Mouse (Mus musculus): Measurements from ENCODE around the gene Ftl1. TPM values are rescaled to one million over a fixed set of nuclear protein-coding genes. Genes with fewer than 3 reads are reported as not detected.

The Ftl1 gene
- total RNA-seq, 1 experiment from 2014 or later = 650 TPM

DNA sequence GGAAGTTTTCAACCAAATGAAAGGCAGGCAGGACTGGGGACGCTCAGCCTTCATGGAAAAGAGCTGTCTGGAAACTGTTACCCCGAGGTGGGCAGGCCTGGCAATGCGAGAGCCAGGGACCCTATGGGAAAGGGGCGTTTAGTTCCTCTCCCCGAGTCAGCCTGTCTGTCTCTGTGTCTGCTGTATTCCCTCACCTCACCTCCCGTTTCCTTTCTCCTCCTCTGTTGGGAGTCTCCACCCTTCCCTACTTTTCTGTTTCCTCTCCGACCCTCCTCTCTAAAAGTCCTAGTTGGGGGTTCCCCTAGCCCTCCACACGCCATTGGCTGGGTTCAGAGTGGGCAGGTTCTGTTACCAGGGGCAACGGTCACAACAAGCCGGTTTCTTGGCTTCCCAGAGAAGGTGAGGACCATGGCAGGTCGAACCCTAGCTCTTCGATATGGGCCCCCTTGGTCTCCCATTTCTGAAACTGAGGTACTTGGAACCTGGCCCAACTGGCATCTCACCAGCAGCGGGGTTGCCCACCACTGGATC lies 41.7 kb downstream of the Ftl1 start:
- ATAC-seq (replicated peaks; ENCODE audit: low read depth, poor library complexity, severe bottlenecking) = no peak

DNA sequence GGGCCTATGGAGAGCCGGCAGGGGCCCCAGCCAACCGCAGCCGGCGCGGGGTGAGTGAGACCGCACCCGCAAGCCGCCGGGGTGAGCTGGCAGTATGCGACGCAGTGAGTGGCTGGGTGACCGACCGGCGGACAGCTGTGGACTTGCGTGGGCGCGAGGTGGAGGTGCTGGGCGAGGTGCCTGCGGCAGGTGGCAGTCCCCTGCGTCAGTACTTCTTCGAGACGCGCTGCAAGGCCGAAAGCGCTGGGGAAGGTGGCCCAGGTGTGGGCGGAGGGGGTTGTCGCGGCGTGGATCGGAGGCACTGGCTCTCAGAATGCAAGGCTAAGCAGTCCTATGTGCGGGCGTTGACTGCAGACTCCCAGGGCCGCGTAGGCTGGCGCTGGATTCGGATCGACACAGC lies 44.0 kb downstream of the Ftl1 start:
- ATAC-seq (replicated peaks; ENCODE audit: low read depth, poor library complexity, severe bottlenecking) = peak; percentile 43

DNA sequence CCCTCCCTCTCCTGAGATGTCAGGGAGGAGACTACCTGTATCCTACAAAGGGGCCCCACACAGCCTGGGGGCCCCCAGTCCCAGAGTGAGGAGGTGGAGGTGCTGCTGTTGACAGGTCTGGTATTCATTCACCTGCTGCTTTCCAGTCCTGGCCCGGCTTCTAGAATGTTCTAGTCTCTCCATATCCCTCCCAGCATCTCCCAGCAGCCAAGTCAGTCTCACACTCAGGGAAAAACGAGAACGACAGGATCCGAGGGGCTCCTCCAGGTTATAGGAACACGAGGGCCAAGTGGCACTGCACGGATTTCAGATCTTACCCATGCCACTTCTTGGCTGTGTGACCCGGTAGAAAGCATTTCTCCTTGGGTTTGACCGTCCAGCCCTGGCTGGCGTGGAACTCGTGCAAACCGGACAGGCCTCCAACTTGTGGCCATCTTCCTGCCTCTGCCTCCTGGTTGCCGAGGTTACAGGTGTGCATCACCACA lies 44.9 kb downstream of the Ftl1 start:
- ATAC-seq (replicated peaks; ENCODE audit: low read depth, poor library complexity, severe bottlenecking) = no peak

DNA sequence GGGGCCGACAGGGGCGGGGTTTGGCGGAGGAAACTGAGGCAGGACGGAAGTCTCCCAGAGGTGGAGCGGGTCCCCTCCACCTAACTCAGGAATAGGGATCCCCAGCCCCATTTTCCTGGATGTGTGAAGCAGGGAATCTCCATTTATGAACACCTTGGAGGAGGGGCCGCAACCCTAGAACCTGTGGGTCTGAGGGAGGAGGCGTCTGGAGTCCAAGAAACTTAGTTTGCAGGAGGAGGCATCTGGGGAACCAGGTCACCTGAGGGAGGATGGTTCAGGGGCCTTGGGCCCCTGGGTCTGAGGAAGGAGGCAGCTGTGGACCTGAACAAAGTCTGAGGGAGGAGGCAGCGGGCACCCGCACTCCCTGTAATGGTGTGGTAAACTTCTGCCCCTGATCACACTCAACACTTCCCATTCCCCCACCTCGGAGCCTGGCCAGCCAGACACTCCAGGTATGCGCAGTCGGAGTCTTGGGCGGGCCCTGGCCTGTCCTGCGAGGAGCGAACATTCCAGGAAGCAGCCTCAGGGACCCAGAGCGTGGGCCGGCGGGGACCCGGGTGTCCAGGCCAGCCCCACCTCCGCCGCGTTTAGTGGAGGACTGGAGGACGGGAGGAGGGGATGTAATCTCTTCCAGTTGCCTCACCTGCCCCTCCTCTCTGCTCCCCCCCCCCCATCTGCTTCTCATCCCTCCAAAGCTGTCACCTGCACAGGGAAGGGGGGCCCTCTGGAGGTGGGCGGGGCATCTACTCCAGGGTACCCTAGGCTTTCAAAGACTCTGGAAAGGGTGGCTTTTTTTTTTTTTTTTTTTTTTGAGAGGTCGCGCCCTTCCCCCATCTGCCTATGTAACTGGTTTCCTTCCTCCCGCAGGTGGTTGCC lies 45.6 kb downstream of the Ftl1 start:
- 0 out of 2 replicates have a peak, but pooled peaks have one; percentile 12 for ATAC-seq (replicated peaks; ENCODE audit: low read depth, poor library complexity, severe bottlenecking)

DNA sequence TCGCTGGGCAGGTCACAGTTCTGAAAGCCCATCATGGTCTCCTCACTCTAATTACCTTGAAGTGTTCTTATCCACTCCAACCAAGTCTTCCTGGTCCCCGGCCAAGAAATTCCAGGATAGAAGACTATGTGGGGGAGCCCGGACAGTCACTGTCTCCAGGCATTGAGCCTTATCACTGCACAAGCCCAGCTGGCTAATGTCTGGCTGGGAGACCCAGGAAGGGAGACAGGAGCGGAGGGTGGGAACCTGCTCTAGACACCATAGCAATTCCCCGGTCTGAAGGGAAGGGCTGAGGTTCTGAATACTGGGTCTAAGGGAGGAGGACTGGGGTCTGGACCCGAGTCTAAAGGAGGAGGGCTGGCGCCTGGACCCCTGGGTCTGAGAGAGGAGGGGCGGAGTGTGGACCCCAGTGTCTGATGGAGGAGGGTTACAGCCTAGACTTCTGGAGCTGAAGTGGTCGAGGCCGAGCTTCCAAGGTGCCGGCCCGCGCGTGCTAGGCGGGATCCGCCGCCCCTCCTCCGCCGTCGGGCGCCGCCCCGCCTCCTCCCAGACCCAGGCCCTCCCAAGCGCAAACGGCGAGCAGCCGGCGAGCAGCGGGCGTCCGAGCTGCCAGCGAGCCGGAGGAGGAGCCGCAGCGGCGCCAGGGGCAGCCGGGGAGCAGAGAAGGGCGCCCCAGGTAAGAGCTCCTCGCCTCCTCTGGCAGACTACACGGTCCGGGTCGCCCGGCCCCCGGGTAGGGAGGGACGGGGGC lies 46.4 kb downstream of the Ftl1 start, which contains the start of gene Ntf5:
TSS of gene Ntf5 (plus strand) at position 583 of the 751 bp plus-strand sequence.
- no peak for ATAC-seq (replicated peaks; ENCODE audit: low read depth, poor library complexity, severe bottlenecking)

DNA sequence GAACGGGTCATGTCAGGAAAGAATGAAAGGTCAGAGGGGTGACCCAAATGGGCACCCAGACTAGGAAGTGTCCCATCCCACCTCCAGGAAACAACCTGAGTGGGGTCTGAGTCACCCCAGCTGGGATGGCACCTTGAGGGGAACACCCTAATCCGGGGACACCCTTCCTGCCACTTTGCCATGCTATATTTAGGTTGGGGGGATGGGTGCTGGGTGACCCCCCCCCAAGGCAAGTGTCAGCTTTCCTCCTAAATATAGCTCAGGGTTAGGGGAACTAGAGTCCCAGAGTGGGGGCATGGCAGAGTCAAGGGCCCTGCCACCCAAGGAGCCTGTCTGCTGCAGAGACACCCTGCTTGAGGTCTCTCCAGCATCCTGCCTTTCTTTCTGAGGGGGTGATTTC lies 47.3 kb downstream of the Ftl1 start:
- no peak for ATAC-seq (replicated peaks; ENCODE audit: low read depth, poor library complexity, severe bottlenecking)

DNA sequence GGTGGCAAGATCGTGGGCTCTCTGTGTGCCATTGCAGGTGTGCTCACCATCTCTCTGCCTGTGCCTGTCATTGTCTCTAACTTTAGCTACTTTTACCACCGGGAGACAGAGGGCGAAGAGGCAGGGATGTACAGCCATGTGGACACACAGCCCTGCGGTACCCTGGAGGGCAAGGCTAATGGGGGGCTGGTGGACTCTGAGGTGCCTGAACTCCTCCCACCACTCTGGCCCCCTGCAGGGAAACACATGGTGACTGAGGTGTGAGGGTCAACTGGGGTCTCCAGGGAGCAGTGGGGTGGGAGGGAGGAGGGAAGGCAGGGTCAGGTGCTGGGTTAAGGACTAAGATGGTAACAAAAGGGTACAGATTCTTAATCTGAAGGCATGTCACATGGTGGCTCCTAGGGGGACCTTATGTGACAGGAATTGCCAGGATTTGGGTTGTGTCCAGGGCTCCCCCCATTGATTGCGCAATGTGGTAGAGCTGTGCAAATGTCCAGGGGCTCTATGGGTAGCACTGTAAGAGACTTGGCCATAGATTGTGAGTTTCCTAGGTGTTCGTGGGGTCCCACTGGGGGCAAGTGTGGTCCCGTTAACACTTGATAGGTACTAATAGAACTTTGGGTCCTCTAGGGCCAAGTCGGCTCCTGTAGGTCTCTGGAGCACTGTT lies 50.1 kb downstream of the Ftl1 start:
- no peak for ATAC-seq (replicated peaks; ENCODE audit: low read depth, poor library complexity, severe bottlenecking)

DNA sequence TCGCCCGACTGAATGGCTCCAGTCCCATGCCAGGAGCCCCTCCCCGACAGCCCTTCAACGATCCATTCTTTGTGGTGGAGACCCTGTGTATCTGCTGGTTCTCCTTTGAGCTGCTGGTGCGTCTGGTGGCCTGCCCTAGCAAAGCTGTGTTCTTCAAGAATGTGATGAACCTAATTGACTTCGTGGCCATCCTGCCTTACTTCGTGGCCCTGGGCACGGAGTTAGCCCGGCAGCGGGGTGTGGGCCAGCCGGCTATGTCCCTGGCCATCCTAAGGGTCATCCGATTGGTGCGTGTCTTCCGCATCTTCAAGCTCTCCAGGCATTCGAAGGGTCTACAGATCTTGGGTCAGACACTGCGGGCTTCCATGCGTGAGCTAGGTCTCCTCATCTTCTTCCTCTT lies 50.7 kb downstream of the Ftl1 start:
- no peak for ATAC-seq (replicated peaks; ENCODE audit: low read depth, poor library complexity, severe bottlenecking)

DNA sequence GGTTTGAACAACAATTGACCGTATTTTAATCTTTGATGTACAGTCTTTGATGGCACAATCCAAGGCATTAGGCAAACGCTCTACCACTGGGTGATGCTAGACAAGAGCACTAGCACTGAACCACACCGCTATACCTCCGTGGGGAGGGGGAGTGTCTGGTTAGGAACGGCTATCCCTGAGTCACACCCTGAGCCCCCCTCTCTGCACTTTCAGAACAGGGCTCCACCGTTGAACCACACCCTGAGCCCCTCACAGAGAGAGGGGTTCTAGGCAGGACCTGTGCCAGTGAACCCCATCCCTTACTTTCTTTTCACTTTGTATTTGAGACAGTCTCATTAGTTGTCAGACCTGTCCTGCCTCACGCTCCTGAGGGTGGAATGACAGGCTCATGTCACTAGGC lies 51.3 kb downstream of the Ftl1 start:
- ATAC-seq (replicated peaks; ENCODE audit: low read depth, poor library complexity, severe bottlenecking) = no peak

Other genes starting within 250 kb of the Ftl1 start
- gene Dkkl1, start 247.7 kb downstream of the Ftl1 start, total RNA-seq (2017) = 6.7 and 17.4 TPM in 2 replicates
- 0.55 and 0.87 TPM in 2 replicates for gene Tead2, start 244.1 kb downstream of the Ftl1 start, total RNA-seq (2017)
- 28.9 and 41.4 TPM in 2 replicates for gene Cd37, start 220.8 kb downstream of the Ftl1 start, total RNA-seq (2017)
- not detected in 2 replicates for gene Slc6a16, start 218.8 kb downstream of the Ftl1 start, total RNA-seq (2017)
- not detected in 2 replicates for gene Slc6a21, start 182.4 kb downstream of the Ftl1 start, total RNA-seq (2017)
- 3.1 and 3.4 TPM in 2 replicates for gene Trpm4, start 126.1 kb downstream of the Ftl1 start, total RNA-seq (2017)
- 0.41 TPM in 1 of 2 replicates, not detected in the other for gene Hrc, start 124.6 kb downstream of the Ftl1 start, total RNA-seq (2017)
- not detected in 2 replicates for gene Ppfia3, start 92.9 kb downstream of the Ftl1 start, total RNA-seq (2017)
- gene Lin7b, start 89.3 kb downstream of the Ftl1 start, total RNA-seq (2017) = 1.9 TPM in 1 of 2 replicates, not detected in the other
- gene Snrnp70, start 64.1 kb downstream of the Ftl1 start, total RNA-seq (2017) = 451 and 564 TPM in 2 replicates
- not detected in 2 replicates for gene Kcna7, start 54.2 kb downstream of the Ftl1 start, total RNA-seq (2017)
- not detected in 2 replicates for gene Ntf5, start 46.2 kb downstream of the Ftl1 start, total RNA-seq (2017)
- not detected in 2 replicates for gene Lhb, start 39.1 kb downstream of the Ftl1 start, total RNA-seq (2017)
- gene Gys1, start 25.0 kb downstream of the Ftl1 start, total RNA-seq (2017) = 6.2 and 7.5 TPM in 2 replicates
- gene Ruvbl2, start 21.8 kb downstream of the Ftl1 start, total RNA-seq (2017) = 149 and 177 TPM in 2 replicates
- 34.0 and 35.6 TPM in 2 replicates for gene Bax, start 7.0 kb upstream of the Ftl1 start, total RNA-seq (2017)
- not detected in 2 replicates for gene Tulp2, start 22.0 kb upstream of the Ftl1 start, total RNA-seq (2017)
- not detected in 2 replicates for gene Gm45808, start 26.9 kb upstream of the Ftl1 start, total RNA-seq (2017)
- gene Dhdh, start 28.9 kb upstream of the Ftl1 start, total RNA-seq (2017) = 11.8 and 13.4 TPM in 2 replicates
- 296 and 342 TPM in 2 replicates for gene Nucb1, start 50.5 kb upstream of the Ftl1 start, total RNA-seq (2017)
- 122 and 193 TPM in 2 replicates for gene Ppp1r15a, start 66.4 kb upstream of the Ftl1 start, total RNA-seq (2017)
- gene Plekha4, start 66.4 kb upstream of the Ftl1 start, total RNA-seq (2017) = not detected in 2 replicates
- gene Hsd17b14, start 95.0 kb upstream of the Ftl1 start, total RNA-seq (2017) = not detected in 2 replicates
- 26.6 and 39.0 TPM in 2 replicates for gene Bcat2, start 110.3 kb upstream of the Ftl1 start, total RNA-seq (2017)
- gene Fgf21, start 155.6 kb upstream of the Ftl1 start, total RNA-seq (2017) = not detected in 2 replicates
- gene Fut1, start 157.4 kb upstream of the Ftl1 start, total RNA-seq (2017) = not detected in 2 replicates
- gene Izumo1, start 161.9 kb upstream of the Ftl1 start, total RNA-seq (2017) = 1.0 TPM in 1 of 2 replicates, not detected in the other
- gene Rasip1, start 167.6 kb upstream of the Ftl1 start, total RNA-seq (2017) = not detected in 2 replicates
- gene Mamstr, start 180.1 kb upstream of the Ftl1 start, total RNA-seq (2017) = under 0.01 TPM in 1 of 2 replicates, not detected in the other
- not detected in 2 replicates for gene Fut2, start 206.5 kb upstream of the Ftl1 start, total RNA-seq (2017)
- not detected in 2 replicates for gene Ntn5, start 224.1 kb upstream of the Ftl1 start, total RNA-seq (2017)
- not detected in 2 replicates for gene Sec1, start 234.5 kb upstream of the Ftl1 start, total RNA-seq (2017)
- not detected in 2 replicates for gene Car11, start 240.0 kb upstream of the Ftl1 start, total RNA-seq (2017)
- 7.7 and 12.1 TPM in 2 replicates for gene Dbp, start 245.2 kb upstream of the Ftl1 start, total RNA-seq (2017)

Measured in common myeloid progenitor, adult 5-6 weeks (primary cell).